Mouse (Mus musculus): ENCODE measurements around the gene Mphosph9. TPM values are rescaled to one million over a fixed set of nuclear protein-coding genes. Genes with fewer than 3 reads are reported as not detected.

Gene Mphosph9
- total and polyA plus RNA-seq, 2 experiments from 2014 or later = 7.8 to 23.6 TPM

DNA sequence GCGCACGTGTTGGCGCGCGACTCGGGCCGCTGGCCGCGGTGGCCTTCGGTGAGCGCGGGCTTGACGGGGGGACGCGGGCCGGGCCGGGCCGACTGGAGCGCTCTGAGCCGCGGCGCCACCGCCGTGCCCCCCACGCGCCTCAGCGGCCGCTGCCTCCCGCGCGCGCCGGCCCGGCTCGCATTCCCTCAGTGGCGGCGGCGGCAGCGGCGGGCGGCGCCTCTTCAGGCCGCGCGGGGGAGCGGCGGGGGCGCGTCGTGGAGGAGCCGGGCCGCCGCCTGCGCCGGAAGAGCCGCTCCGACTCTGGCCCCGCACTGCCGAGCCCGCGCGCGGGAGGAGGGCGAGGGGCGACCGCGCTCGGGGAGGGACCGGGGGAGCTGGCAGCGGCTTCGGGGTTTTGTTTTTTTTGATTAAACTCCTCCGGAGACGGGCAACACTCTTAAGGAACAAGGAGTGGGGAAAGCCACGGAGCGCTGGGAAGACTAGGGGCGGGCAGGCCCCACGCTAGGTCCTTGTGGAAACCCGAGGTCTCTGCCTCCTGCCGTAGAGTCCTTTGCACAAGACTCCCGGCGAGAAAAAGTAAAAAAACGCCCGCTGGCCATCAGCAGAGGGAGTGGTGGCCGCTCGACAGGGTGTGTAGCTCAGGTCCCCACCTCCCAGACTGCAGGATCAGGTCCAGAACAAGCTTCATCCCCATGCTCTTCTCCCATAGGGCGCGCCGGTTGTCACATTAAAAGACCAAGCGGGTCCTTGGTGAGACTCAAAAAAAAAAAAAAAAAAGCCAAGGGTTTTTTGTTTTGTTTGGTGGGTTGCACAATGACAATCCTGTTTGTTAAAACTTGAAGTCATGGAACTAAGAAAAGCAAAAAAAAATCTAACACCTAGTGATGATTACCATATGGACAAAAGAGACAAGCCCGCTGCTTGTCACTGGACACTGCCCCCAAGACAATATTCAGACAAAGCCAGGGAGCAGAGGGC lies 77.9 kb downstream of the Mphosph9 start, which contains the start of gene Pitpnm2:
Gene Pitpnm2 (minus strand): TSS at position 147 of the 978 bp plus-strand sequence.
- no peaks in the 10 kb centered on the region for H3K27me3 ChIP-seq (ENCODE audit: insufficient read depth, low read length)
- H3K9me3 ChIP-seq (ENCODE audit: low read length) = no peaks in the 10 kb centered on the region
- peak within 1 kb of the TSS; percentile 77 for H3K4me2 ChIP-seq (ENCODE audit: low read depth)
- peak; percentile 83 for ATAC-seq
- peaks cover 8% of the 10 kb centered on the region; the same call in 1 of the 2 replicates for H3K4me1 ChIP-seq (ENCODE audit: insufficient read depth)
- WGBS = 1% methylated on average over 76 of the region's 90 CpGs
- peaks cover 4% of the 10 kb centered on the region for H3K36me3 ChIP-seq (ENCODE audit: insufficient read depth)
- peak within 1 kb of the TSS; percentile 79 for H3K9ac ChIP-seq
- peak within 1 kb of the TSS; percentile 79 for H3K27ac ChIP-seq (ENCODE audit: low read depth, low read length)
- TF ChIP-seq CTCF (IDR thresholded peaks at IDR 0.05; ENCODE audit: low read depth) = no peak
- peak within 1 kb of the TSS; percentile 78 for H3K4me3 ChIP-seq (ENCODE audit: low read depth, low read length)
- DNase-seq = peak; percentile 74

- peak overlapping the region; percentile 79 for H3K27ac ChIP-seq (ENCODE audit: low read depth, low read length)
- H3K4me2 ChIP-seq (ENCODE audit: low read depth) = peak overlapping the region; percentile 77
- WGBS = 2% methylated on average over 49 of the region's 77 CpGs
- peak overlapping the region; percentile 78 for H3K4me3 ChIP-seq (ENCODE audit: low read depth, low read length)
- ATAC-seq = peak; percentile 56
- peak; percentile 47 for DNase-seq
- H3K9ac ChIP-seq = peak overlapping the region; percentile 79
- H3K4me1 ChIP-seq (ENCODE audit: insufficient read depth) = peaks cover 8% of the 10 kb centered on the region; the same call in 1 of the 2 replicates
- H3K36me3 ChIP-seq (ENCODE audit: insufficient read depth) = peaks cover 4% of the 10 kb centered on the region
- H3K9me3 ChIP-seq (ENCODE audit: low read length) = no peaks in the 10 kb centered on the region
- no peak for TF ChIP-seq CTCF (IDR thresholded peaks at IDR 0.05; ENCODE audit: low read depth)
- H3K27me3 ChIP-seq (ENCODE audit: insufficient read depth, low read length) = no peaks in the 10 kb centered on the region
Measured at GRCm38 (mm10) chr5:124248845-124249613, 78.7 kb downstream of the Mphosph9 start.

DNA sequence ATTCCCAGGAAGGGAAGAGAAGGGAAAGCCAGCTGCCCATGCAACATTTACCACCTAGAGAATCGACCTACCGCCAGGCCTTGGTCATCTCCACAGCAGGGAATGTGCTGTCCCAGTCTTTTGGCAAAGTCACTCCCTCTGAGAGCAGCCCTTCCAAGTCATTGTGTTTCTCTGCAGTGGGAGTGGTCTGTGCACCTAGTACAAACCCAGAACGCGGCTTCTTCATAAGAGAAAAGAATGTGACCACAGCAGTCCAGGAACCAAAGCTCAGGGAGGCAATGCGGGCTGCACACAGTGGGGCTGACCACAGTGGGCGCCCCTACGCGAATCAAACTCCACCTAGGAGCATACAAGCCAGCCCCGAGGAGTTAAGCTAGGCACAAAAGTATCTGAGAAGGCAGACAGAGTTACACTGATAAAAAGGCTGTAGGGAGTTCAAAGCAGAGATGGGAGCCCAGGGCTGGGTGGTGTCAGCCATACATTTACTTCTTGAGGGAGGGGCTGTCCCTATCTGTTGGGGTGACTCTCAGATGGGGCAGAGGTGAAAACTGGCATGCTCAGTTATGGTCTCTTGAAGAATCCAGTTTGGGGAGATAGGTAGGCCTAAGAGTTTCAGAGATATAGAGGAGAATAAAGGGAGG lies 79.7 kb downstream of the Mphosph9 start:
- TF ChIP-seq CTCF (IDR thresholded peaks at IDR 0.05; ENCODE audit: low read depth) = no peak

GRCm38 (mm10) chr5:124247296-124247695 lies 80.5 kb downstream of the Mphosph9 start:
- H3K27ac ChIP-seq (ENCODE audit: low read depth, low read length) = peak overlapping the region; percentile 54; the same call in 1 of the 2 replicates
- no peak for ATAC-seq

More for the DNA sequence above, 79.7 kb downstream of the Mphosph9 start:
- H3K36me3 ChIP-seq (ENCODE audit: insufficient read depth) = no peaks in the 10 kb centered on the region; the same call in 1 of the 2 replicates
- peak overlapping the region; percentile 79; the same call in 1 of the 2 replicates for H3K27ac ChIP-seq (ENCODE audit: low read depth, low read length)
- H3K9me3 ChIP-seq (ENCODE audit: low read length) = no peaks in the 10 kb centered on the region
- H3K4me1 ChIP-seq (ENCODE audit: insufficient read depth) = peaks cover 8% of the 10 kb centered on the region; the same call in 1 of the 2 replicates
- H3K27me3 ChIP-seq (ENCODE audit: insufficient read depth, low read length) = no peaks in the 10 kb centered on the region
- ATAC-seq (no peak), DNase-seq (no peak)
- peak overlapping the region; percentile 79; the same call in 1 of the 2 replicates for H3K9ac ChIP-seq
- 35% methylated on average over 9 of the region's 9 CpGs for WGBS
- H3K4me3 ChIP-seq (ENCODE audit: low read depth, low read length) = peak overlapping the region; percentile 78
- H3K4me2 ChIP-seq (ENCODE audit: low read depth) = peak overlapping the region; percentile 77

GRCm38 (mm10) chr5:124244885-124245284 lies 82.9 kb downstream of the Mphosph9 start:
- no peak for TF ChIP-seq CTCF (IDR thresholded peaks at IDR 0.05; ENCODE audit: low read depth)
- Histone ChIP-seq H3K4me3 (ENCODE audit: low read depth, low read length) (no peak overlapping the region), H3K36me3 (ENCODE audit: insufficient read depth) (no peaks in the 10 kb centered on the region; the same call in 1 of the 2 replicates), H3K27me3 (ENCODE audit: insufficient read depth, low read length) (no peaks in the 10 kb centered on the region), H3K4me1 (ENCODE audit: insufficient read depth) (peaks cover 4% of the 10 kb centered on the region), H3K4me2 (ENCODE audit: low read depth) (no peak overlapping the region), H3K27ac (ENCODE audit: low read depth, low read length) (no peak overlapping the region), H3K9ac (no peak overlapping the region), H3K9me3 (ENCODE audit: low read length) (no peaks in the 10 kb centered on the region)
- ATAC-seq = no peak
- no peak for DNase-seq
- WGBS = 97% methylated on average over 7 of the region's 7 CpGs

More at GRCm38 (mm10) chr5:124247296-124247695, 80.5 kb downstream of the Mphosph9 start:
- Histone ChIP-seq H3K9ac (no peak overlapping the region), H3K36me3 (ENCODE audit: insufficient read depth) (no peaks in the 10 kb centered on the region; the same call in 1 of the 2 replicates), H3K4me1 (ENCODE audit: insufficient read depth) (peaks cover 8% of the 10 kb centered on the region; the same call in 1 of the 2 replicates), H3K4me2 (ENCODE audit: low read depth) (peak overlapping the region; percentile 31; the same call in 1 of the 2 replicates), H3K4me3 (ENCODE audit: low read depth, low read length) (no peak overlapping the region), H3K27me3 (ENCODE audit: insufficient read depth, low read length) (no peaks in the 10 kb centered on the region), H3K9me3 (ENCODE audit: low read length) (no peaks in the 10 kb centered on the region)
- DNase-seq = no peak
- WGBS = 41% methylated on average over 7 of the region's 7 CpGs
- TF ChIP-seq CTCF (IDR thresholded peaks at IDR 0.05; ENCODE audit: low read depth) = no peak

DNA sequence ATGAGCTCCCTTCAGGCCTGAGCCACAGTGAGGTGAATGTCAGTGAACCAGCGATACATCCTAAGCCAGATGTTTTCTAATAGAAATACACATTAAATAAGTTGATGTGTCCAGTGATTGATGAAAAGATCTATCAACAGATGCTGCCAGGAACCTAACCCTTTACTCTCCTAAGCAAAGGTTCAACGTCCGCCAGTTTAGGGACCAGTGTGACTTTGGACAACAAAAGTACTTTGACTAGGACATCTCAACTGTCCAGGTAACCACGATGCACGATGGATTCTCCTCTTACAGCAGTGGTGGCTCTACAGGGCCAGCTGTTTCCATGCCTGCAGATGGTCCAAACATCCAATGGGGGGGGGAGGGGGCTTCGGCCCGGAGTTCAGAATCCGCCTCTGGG lies 83.3 kb downstream of the Mphosph9 start:
- no peak overlapping the region for H3K4me2 ChIP-seq (ENCODE audit: low read depth)
- no peak for ATAC-seq
- no peak overlapping the region for H3K27ac ChIP-seq (ENCODE audit: low read depth, low read length)
- no peak overlapping the region for H3K9ac ChIP-seq
- H3K27me3 ChIP-seq (ENCODE audit: insufficient read depth, low read length) = no peaks in the 10 kb centered on the region
- no peaks in the 10 kb centered on the region; the same call in 1 of the 2 replicates for H3K36me3 ChIP-seq (ENCODE audit: insufficient read depth)
- DNase-seq = no peak
- H3K4me1 ChIP-seq (ENCODE audit: insufficient read depth) = peaks cover 4% of the 10 kb centered on the region
- no peak overlapping the region for H3K4me3 ChIP-seq (ENCODE audit: low read depth, low read length)
- 97% methylated on average over 8 of the region's 8 CpGs for WGBS
- no peak for TF ChIP-seq CTCF (IDR thresholded peaks at IDR 0.05; ENCODE audit: low read depth)
- no peaks in the 10 kb centered on the region for H3K9me3 ChIP-seq (ENCODE audit: low read length)
